Mouse (Mus musculus) CH12.LX (cell line): ENCODE data around the gene Id2. TPM values are rescaled to one million over a fixed set of nuclear protein-coding genes. Genes with fewer than 3 reads are reported as not detected.

ENCODE experiments used
- DNase-seq: peaks from one replicate; pipeline ENCODE4 v3.0.0-alpha.2; 2013; ENCODE audit errors: extremely low read depth
- H3K27ac ChIP-seq: 2 replicates; pipeline ENCODE4 v1.5.1; 2012; ENCODE audit warnings: low read depth, mild to moderate bottlenecking, control low read depth, moderate library complexity; ENCODE audit not compliant: insufficient read depth
- H3K27me3 ChIP-seq: replicated peaks from 2 replicates; pipeline ENCODE3; 2012; ENCODE audit warnings: inconsistent platforms
- H3K36me3 ChIP-seq, 2 experiments: replicated peaks in 1 of 2; 2 replicates each; pipeline versions ENCODE3 to v1.6.1; 2012; ENCODE audit warnings: inconsistent platforms in 1 of 2, low read length in 1 of 2, mild to moderate bottlenecking in 1 of 2, mixed read lengths in 1 of 2, moderate library complexity in 1 of 2; ENCODE audit not compliant: control insufficient read depth in 1 of 2, insufficient read depth in 1 of 2
- H3K4me1 ChIP-seq, 2 experiments: 2 replicates each; pipeline ENCODE4 v1.6.1; 2012; ENCODE audit warnings: inconsistent platforms in 1 of 2, moderate library complexity in 1 of 2; ENCODE audit not compliant: insufficient read depth in 2 of 2, control insufficient read depth in 1 of 2
- H3K4me2 ChIP-seq: 2 replicates; pipeline ENCODE4 v1.6.1; 2012; ENCODE audit warnings: low read depth, mild to moderate bottlenecking, control low read depth; ENCODE audit not compliant: poor library complexity, insufficient read depth, severe bottlenecking
- H3K4me3 ChIP-seq, 3 experiments: fragments of 150-350 bp in 1 of 3; sonication (generic) in 1 of 3; replicated peaks in 1 of 3; 2 replicates each; pipeline versions ENCODE3 to v1.5.1; 2011 to 2012; ENCODE audit warnings: low read depth in 2 of 3, low read length in 2 of 3, mild to moderate bottlenecking in 2 of 3, moderate library complexity in 2 of 3, control low read depth in 1 of 3, improper control_type of control experiment in 1 of 3, inconsistent platforms in 1 of 3, mixed read lengths in 1 of 3; ENCODE audit not compliant: poor library complexity in 1 of 3
- H3K79me2 ChIP-seq: replicated peaks from 2 replicates; pipeline ENCODE4 v1.6.1; 2012; ENCODE audit warnings: mild to moderate bottlenecking, moderate library complexity; ENCODE audit not compliant: control insufficient read depth, poor library complexity, insufficient read depth, severe bottlenecking; ENCODE audit errors: extremely low read depth
- H3K9ac ChIP-seq: 2 replicates; pipeline ENCODE4 v1.6.1; 2012; ENCODE audit warnings: low read depth, mild to moderate bottlenecking, control low read depth, moderate library complexity; ENCODE audit not compliant: insufficient read depth
- H3K9me3 ChIP-seq: replicated peaks from 2 replicates; pipeline ENCODE3; 2012; ENCODE audit warnings: low read length, inconsistent platforms, mixed read lengths
- ELF1 ChIP-seq: IDR thresholded peaks from 2 replicates; pipeline ENCODE4 v1.6.1; 2014; ENCODE audit warnings: low read depth, mild to moderate bottlenecking, inconsistent platforms, low read length, improper control_type of control experiment
- EP300 ChIP-seq: IDR thresholded peaks from 2 replicates; pipeline ENCODE4 v1.6.1; 2011; ENCODE audit warnings: low read length, improper control_type of control experiment
- ETS1 ChIP-seq: conservative IDR thresholded peaks from 2 replicates; pipeline ENCODE4 v1.6.1; 2012; ENCODE audit warnings: low read depth, mild to moderate bottlenecking, inconsistent platforms, low read length, improper control_type of control experiment, moderate library complexity
- IRF4 ChIP-seq: IDR thresholded peaks from 2 replicates; pipeline ENCODE4 v1.6.1; 2014; ENCODE audit warnings: low read depth, mild to moderate bottlenecking, inconsistent platforms, low read length, improper control_type of control experiment
- JUND ChIP-seq: conservative IDR thresholded peaks from 2 replicates; pipeline ENCODE4 v1.6.1; 2011; ENCODE audit warnings: low read depth, low read length, improper control_type of control experiment
- KAT2A ChIP-seq: IDR thresholded peaks from 2 replicates; pipeline ENCODE4 v1.6.1; 2012; ENCODE audit warnings: low read length, improper control_type of control experiment, inconsistent platforms; ENCODE audit not compliant: insufficient replicate concordance
- MAFK ChIP-seq: IDR thresholded peaks from 2 replicates; pipeline ENCODE4 v1.6.1; 2011; ENCODE audit warnings: low read length, improper control_type of control experiment; ENCODE audit not compliant: insufficient replicate concordance
- MAZ ChIP-seq: IDR thresholded peaks from 2 replicates; pipeline ENCODE4 v1.6.1; 2012; ENCODE audit warnings: low read depth, mild to moderate bottlenecking, inconsistent platforms, low read length, improper control_type of control experiment, moderate library complexity
- MEF2A ChIP-seq: IDR thresholded peaks from 2 replicates; pipeline ENCODE4 v1.6.1; 2014; ENCODE audit warnings: low read depth, mild to moderate bottlenecking, inconsistent platforms, low read length, improper control_type of control experiment, borderline replicate concordance
- MXI1 ChIP-seq: IDR thresholded peaks from 2 replicates; pipeline ENCODE4 v1.6.1; 2011; ENCODE audit warnings: mild to moderate bottlenecking, low read depth, low read length, improper control_type of control experiment
- MYC ChIP-seq: IDR thresholded peaks from 2 replicates; pipeline ENCODE4 v1.6.1; 2011; ENCODE audit warnings: low read depth, mild to moderate bottlenecking, improper control_type of control experiment, low read length
- PAX5 ChIP-seq: IDR thresholded peaks from 2 replicates; pipeline ENCODE4 v1.6.1; 2012; ENCODE audit warnings: low read length, inconsistent platforms, mixed read lengths
- POLR2A ChIP-seq: IDR thresholded peaks from 2 replicates; pipeline ENCODE4 v1.6.1; 2011; ENCODE audit warnings: low read depth, mild to moderate bottlenecking, improper control_type of control experiment, low read length
- RAD21 ChIP-seq: IDR thresholded peaks from 2 replicates; pipeline ENCODE4 v1.6.1; 2011; ENCODE audit warnings: low read depth, mild to moderate bottlenecking, low read length, improper control_type of control experiment, moderate library complexity
- RCOR1 ChIP-seq: conservative IDR thresholded peaks from 2 replicates; pipeline ENCODE4 v1.6.1; 2012; ENCODE audit warnings: low read depth, mild to moderate bottlenecking, inconsistent platforms, low read length, improper control_type of control experiment
- SIN3A ChIP-seq: IDR thresholded peaks from 2 replicates; pipeline ENCODE4 v1.6.1; 2012; ENCODE audit warnings: low read length, improper control_type of control experiment, inconsistent platforms
- SMC3 ChIP-seq: IDR thresholded peaks from 2 replicates; pipeline ENCODE4 v1.6.1; 2011; ENCODE audit warnings: low read depth, low read length, improper control_type of control experiment
- TCF12 ChIP-seq: IDR thresholded peaks from 2 replicates; pipeline ENCODE4 v1.6.1; 2014; ENCODE audit warnings: low read depth, mild to moderate bottlenecking, inconsistent platforms, low read length, improper control_type of control experiment
- USF2 ChIP-seq: conservative IDR thresholded peaks from 2 replicates; pipeline ENCODE4 v1.6.1; 2011; ENCODE audit warnings: low read depth, low read length, improper control_type of control experiment
- ZMIZ1 ChIP-seq: IDR thresholded peaks from 2 replicates; pipeline ENCODE4 v1.6.1; 2012; ENCODE audit warnings: low read depth, mild to moderate bottlenecking, inconsistent platforms, low read length, improper control_type of control experiment
- dilution Hi-C: fragments of 300-500 bp; cut with MboI; formaldehyde crosslinking; loops from 2 replicates; pipeline ENCODE4 v1.14.3; 2020; ENCODE audit warnings: low sequenced_read_pairs; ENCODE audit not compliant: extremely low pct_unique_long_range_greater_than_20kb, extremely low pct_ligation_motif_present
- in situ Hi-C: fragments of 300-500 bp; cut with MboI; formaldehyde crosslinking; loops from 3 replicates; pipeline ENCODE4 v1.14.3; 2019; ENCODE audit warnings: low sequenced_read_pairs, low pct_ligation_motif_present, low pct_unique_long_range_greater_than_20kb, mixed read lengths
- polyA plus RNA-seq: library from polyadenylated mRNA; unstranded; fragments of >175 nt; gene quantifications from 2 replicates; pipeline ENCODE4 v1.2.1, GENCODE M21; 2012; ENCODE audit warnings: low read depth; ENCODE audit not compliant: insufficient read length
- total RNA-seq, 2 experiments: library from RNA; depleted of rRNA; stranded (reverse); fragments of 300-350 nt in 1 of 2; fragments of >200 nt in 1 of 2; gene quantifications; 2 replicates each; pipeline ENCODE4 v1.2.3; 2012 to 2014

Gene Id2
- total and polyA plus RNA-seq, 3 experiments: 12.4 to 42.9 (median 14.2) TPM

- Histone ChIP-seq H3K27me3 (no peaks in the 10 kb centered on the region), H3K27ac (no peak overlapping the region), H3K36me3 (no peaks in the 10 kb centered on the region), H3K9me3 (no peaks in the 10 kb centered on the region), H3K4me2 (no peak overlapping the region), H3K9ac (no peak overlapping the region), H3K79me2 (no peaks in the 10 kb centered on the region), H3K4me3 (no peak overlapping the region), H3K4me1 (peaks cover 5 to 16% of the 10 kb centered on the region in 2 experiments; a peak in 3 of 4 replicates)
- no peak for TF ChIP-seq RCOR1
- no peak for TF ChIP-seq SIN3A
- no peak for TF ChIP-seq JUND
- no peak for TF ChIP-seq SMC3
- no peak for TF ChIP-seq IRF4
- TF ChIP-seq MAZ: no peak
- TF ChIP-seq ZMIZ1: no peak
- TF ChIP-seq TCF12: no peak
- no peak for TF ChIP-seq ELF1
- no peak for TF ChIP-seq MXI1
- TF ChIP-seq EP300: no peak
- TF ChIP-seq RAD21: no peak
- no peak for TF ChIP-seq POLR2A
- in situ Hi-C loops: loop anchor here (5.0 kb wide), 1 partner anchor 33 kb away; no protein-coding TSS in a partner anchor
- dilution Hi-C loops: no loop called here
- no peak for DNase-seq
Measured at GRCm38 (mm10) chr12:25140115-25140514, 43.2 kb upstream of the Id2 start.

- no peak overlapping the region for H3K27ac ChIP-seq
- no peak overlapping the region for H3K9ac ChIP-seq
- in situ Hi-C loops (no loop called here), dilution Hi-C loops (no loop called here)
- DNase-seq: no peak
- H3K4me1 ChIP-seq: peaks cover 0 to 9% of the 10 kb centered on the region in 2 experiments; a peak in 2 of 4 replicates
- H3K4me3 ChIP-seq: no peak overlapping the region
- TF ChIP-seq SIN3A (no peak), USF2 (no peak), MEF2A (no peak), ELF1 (no peak), EP300 (no peak), POLR2A (no peak), ETS1 (no peak), MYC (no peak), JUND (no peak), PAX5 (no peak), KAT2A (no peak), MAFK (no peak), RAD21 (no peak), SMC3 (no peak)
- H3K36me3 ChIP-seq: no peaks in the 10 kb centered on the region
- no peaks in the 10 kb centered on the region for H3K79me2 ChIP-seq
- H3K4me2 ChIP-seq: no peak overlapping the region
- H3K27me3 ChIP-seq: no peaks in the 10 kb centered on the region
- H3K9me3 ChIP-seq: no peaks in the 10 kb centered on the region
Measured at GRCm38 (mm10) chr12:25138616-25139015, 41.7 kb upstream of the Id2 start.
